Mouse (Mus musculus) embryonic facial prominence, embryonic 13.5 days (tissue): ENCODE data around the gene Uroc1. TPM values are rescaled to one million over a fixed set of nuclear protein-coding genes. Genes with fewer than 3 reads are reported as not detected.
A peak's percentile ranks its signal among the peaks of the same experiment; 100 is the strongest.

Experiments used
- ATAC-seq: fragments of 200-750 bp; cut with Nextera tagmentation; 2 replicates; pipeline ENCODE4 v1.8.0; 2017; ENCODE audit warnings: low read depth; ENCODE audit not compliant: insufficient number of reproducible peaks, insufficient read depth, low FRiP score, low TSS enrichment
- H3K27ac ChIP-seq: fragments of 300-500 bp; sonication (generic); 2 replicates; pipeline ENCODE4 v1.5.1; 2015; ENCODE audit warnings: moderate library complexity, mild to moderate bottlenecking, inconsistent platforms
- H3K27me3 ChIP-seq: fragments of 300-500 bp; sonication (generic); 2 replicates; pipeline ENCODE4 v1.6.1; 2015; ENCODE audit warnings: mild to moderate bottlenecking, inconsistent platforms
- H3K36me3 ChIP-seq: fragments of 300-500 bp; sonication (generic); 2 replicates; pipeline ENCODE4 v1.6.1; 2015; ENCODE audit warnings: mild to moderate bottlenecking, inconsistent platforms
- H3K4me1 ChIP-seq: fragments of 300-500 bp; sonication (generic); 2 replicates; pipeline ENCODE4 v1.6.1; 2015; ENCODE audit warnings: inconsistent platforms
- H3K4me2 ChIP-seq: fragments of 300-500 bp; sonication (generic); 2 replicates; pipeline ENCODE4 v1.6.1; 2015; ENCODE audit warnings: moderate library complexity, mild to moderate bottlenecking, inconsistent platforms
- H3K4me3 ChIP-seq: fragments of 300-500 bp; sonication (generic); 2 replicates; pipeline ENCODE4 v1.5.1; 2015; ENCODE audit warnings: mild to moderate bottlenecking, inconsistent platforms
- H3K9ac ChIP-seq: fragments of 300-500 bp; sonication (generic); 2 replicates; pipeline ENCODE4 v1.6.1; 2015; ENCODE audit warnings: mild to moderate bottlenecking, inconsistent platforms
- H3K9me3 ChIP-seq: fragments of 300-500 bp; sonication (generic); 2 replicates; pipeline ENCODE4 v1.6.1; 2016; ENCODE audit warnings: inconsistent platforms
- WGBS: fragments of 180-500 bp; shearing (Covaris S2); methylation state at CpG from one replicate; pipeline ENCODE4 v1.1.7; 2015; ENCODE audit warnings: mixed read lengths; 5-methylcytosine and 5-hydroxymethylcytosine counted together
- polyA plus RNA-seq: library from polyadenylated mRNA; unstranded; fragments of >200 nt; fragmentation: Nextera tagmentation; extraction: Ambion mirVana; gene quantifications from 2 replicates; pipeline ENCODE4 v1.2.1, GENCODE M21; 2015

Uroc1 gene
- polyA plus RNA-seq, 1 experiment from 2014 or later, result not detected

DNA sequence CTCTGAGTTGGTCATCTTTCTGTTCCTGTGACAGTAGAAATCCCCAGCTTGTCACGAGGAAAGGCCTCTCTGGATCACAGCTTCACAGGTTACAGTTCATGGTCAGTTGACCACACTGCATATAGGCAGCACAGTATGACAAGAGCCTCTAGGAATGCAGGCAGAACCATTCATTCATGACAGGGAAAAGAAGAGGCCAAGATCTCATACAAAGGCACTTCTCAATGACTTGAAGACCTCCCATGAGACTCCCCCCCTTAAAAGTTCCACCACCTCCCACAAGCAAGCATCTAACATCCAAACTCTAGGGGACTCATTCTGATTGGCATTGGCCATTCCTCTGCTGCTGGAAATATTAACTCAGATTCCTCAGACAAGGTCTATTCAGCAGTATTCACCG, 26.4 kb downstream of the Uroc1 start:
- Histone ChIP-seq H3K4me2 (0 out of 2 replicates have a peak overlapping the region, but pooled peaks have one; percentile 12), H3K4me3 (no peak overlapping the region), H3K27me3 (no peaks in the 10 kb centered on the region), H3K36me3 (no peaks in the 10 kb centered on the region), H3K27ac (peak overlapping the region; percentile 86), H3K4me1 (peaks cover 23% of the 10 kb centered on the region), H3K9me3 (no peaks in the 10 kb centered on the region), H3K9ac (no peak overlapping the region)
- 74% methylated on average over 2 of the region's 2 CpGs for WGBS
- no peak for ATAC-seq

DNA sequence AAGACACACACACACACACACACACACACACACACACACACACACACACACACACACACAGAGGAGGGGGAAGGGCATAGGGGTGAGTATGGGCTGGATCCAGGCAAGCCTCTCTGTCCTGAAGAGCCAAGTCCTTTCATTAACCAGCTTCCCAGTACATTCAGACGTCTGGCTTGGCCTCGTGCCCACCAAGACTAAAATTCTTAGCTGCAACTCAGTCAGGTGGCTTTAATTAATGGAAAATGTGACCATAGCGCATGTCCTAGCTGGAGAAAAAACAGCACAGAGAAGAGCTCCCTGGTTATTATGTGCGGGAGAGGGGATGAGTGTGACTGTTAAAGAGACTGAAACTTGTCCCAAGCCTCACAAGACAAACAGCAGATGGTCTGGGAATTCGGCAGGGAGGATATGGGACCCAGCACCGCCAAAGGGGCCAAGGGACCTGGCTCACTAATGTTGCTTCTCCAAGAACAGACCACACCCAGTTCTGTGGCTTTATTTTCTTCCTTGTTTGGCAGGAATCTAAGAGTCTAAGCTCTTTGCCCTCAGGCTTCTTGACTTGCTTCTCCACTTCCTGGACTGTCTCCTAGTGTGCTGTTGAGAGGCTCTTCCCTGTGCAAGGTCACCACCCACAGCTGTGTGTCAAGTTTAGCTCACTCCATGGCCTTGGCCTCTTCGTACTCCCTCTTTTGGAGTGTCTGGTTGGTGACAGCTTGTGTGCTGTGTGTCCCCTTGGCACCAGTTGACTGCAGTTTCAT, 27.1 kb downstream of the Uroc1 start:
- H3K4me3 ChIP-seq, result no peak overlapping the region
- H3K27ac ChIP-seq, result peak overlapping the region; percentile 86
- H3K27me3 ChIP-seq, result no peaks in the 10 kb centered on the region
- H3K9ac ChIP-seq, result no peak overlapping the region
- H3K9me3 ChIP-seq, result no peaks in the 10 kb centered on the region
- H3K36me3 ChIP-seq, result no peaks in the 10 kb centered on the region
- peak; percentile 53 for ATAC-seq
- 15% methylated on average over 7 of the region's 7 CpGs for WGBS
- peak overlapping the region; percentile 12; the same call in 1 of the 2 replicates for H3K4me2 ChIP-seq
- peaks cover 23% of the 10 kb centered on the region for H3K4me1 ChIP-seq

DNA sequence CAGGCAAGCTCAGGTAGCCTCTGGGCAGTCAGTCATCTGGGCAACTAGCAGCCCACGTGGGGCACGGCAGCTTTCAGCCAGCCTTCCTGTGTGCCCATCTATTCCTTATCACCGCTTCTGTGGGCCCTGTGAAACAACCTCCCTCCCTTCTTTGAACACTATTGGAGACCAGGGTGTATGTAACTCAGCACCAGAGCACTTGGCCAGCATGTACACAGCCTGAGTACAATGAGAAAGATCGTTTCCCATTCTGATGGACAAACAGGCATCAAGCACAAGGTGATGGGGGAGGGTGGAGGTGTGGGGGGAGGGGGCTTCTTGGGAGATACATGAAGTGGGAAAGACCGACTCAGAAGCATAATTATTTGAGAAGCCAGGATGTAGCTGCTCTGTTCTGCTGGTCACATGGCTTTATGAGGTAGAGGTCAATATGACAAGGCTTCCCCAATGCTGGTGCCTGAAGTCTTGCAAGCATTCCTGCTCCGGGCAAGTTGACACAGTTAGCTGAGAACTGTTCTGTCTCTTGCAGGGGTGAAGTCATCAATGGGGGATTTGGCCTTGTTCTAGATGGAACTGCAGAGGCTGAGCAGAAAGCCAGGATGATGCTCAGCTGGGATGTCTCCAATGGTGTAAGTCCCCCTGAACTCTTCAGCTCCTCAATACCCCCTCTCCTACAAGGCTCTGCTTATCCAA, 28.0 kb downstream of the Uroc1 start:
- 91% methylated on average over 6 of the region's 6 CpGs for WGBS
- Histone ChIP-seq H3K27ac (peak overlapping the region; percentile 86), H3K4me1 (peaks cover 23% of the 10 kb centered on the region)

DNA sequence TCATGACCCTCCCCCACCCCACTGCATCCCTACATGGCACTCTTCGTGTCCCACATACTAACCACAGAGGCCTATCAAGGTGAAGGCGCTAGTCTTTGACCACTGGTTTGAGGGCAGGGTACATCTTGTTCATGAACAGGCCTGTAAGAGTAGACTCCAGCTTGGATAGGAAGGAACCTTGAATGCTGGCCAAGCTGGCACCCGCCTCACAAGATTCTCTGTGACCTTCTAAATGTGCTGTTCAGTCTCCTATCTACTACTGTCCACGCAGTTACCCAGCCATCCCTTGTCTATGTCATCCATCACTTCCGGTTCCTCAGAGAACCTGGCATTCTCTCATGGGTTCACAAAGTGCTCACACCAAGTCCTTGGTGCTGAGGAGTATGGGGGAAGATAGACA, 30.2 kb downstream of the Uroc1 start:
- H3K4me1 ChIP-seq, result peaks cover 23% of the 10 kb centered on the region
- WGBS, result 86% methylated on average over 5 of the region's 5 CpGs
- H3K27me3 ChIP-seq, result no peaks in the 10 kb centered on the region
- ATAC-seq, result no peak
- H3K36me3 ChIP-seq, result no peaks in the 10 kb centered on the region
- H3K27ac ChIP-seq, result no peak overlapping the region
- H3K9me3 ChIP-seq, result no peaks in the 10 kb centered on the region
- H3K9ac ChIP-seq, result no peak overlapping the region
- no peak overlapping the region for H3K4me2 ChIP-seq
- H3K4me3 ChIP-seq, result no peak overlapping the region

More for the DNA sequence above, 28.0 kb downstream of the Uroc1 start:
- H3K4me3 ChIP-seq, result no peak overlapping the region
- H3K27me3 ChIP-seq, result no peaks in the 10 kb centered on the region
- H3K9ac ChIP-seq, result no peak overlapping the region
- no peaks in the 10 kb centered on the region for H3K36me3 ChIP-seq
- no peak overlapping the region for H3K4me2 ChIP-seq
- no peaks in the 10 kb centered on the region for H3K9me3 ChIP-seq
- no peak for ATAC-seq

DNA sequence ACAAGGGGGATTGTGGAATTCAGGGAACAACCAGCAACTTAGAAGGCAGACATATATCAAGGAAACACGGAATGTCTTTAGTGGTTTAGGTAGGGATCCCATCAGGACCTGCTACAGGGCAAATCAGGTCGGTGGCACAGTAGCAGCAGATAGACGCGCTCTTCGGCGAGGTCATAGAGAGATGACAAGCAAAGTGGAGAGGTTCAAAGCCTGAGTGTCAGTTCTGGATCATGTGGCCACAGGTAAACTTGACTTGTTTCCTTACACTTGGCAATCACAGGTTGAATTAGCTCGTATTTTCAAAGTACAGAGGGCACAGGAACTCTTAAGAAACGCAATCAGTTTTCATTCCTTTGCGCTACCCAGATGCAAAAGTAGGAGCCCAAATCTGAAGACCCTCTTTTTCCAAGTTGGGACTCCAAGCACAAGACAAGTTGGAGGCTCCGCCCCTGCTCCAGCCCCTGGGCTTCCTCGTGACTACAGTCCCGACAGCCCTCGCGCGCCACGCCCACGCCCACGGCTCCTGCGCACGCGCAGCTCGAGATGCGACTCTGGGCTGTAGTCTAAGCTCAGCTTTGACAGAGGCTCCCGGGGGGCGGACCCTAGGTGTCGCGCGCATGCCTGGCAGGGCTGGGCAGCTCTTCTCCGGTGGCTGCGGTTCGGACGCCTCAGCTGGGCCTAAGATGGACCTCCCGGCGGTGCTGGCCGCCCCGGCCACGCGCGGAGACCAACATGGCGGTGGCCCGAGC, 36.1 kb downstream of the Uroc1 start, which contains the start of gene Zxdc:
Zxdc (plus strand) TSS at position 517 of the 749 bp plus-strand sequence.
- 6% methylated on average over 41 of the region's 41 CpGs for WGBS
- Histone ChIP-seq H3K9me3 (no peaks in the 10 kb centered on the region), H3K27me3 (no peaks in the 10 kb centered on the region), H3K4me3 (peak within 1 kb of the TSS; percentile 96), H3K4me2 (peak within 1 kb of the TSS; percentile 98), H3K27ac (peak within 1 kb of the TSS; percentile 74), H3K9ac (peak within 1 kb of the TSS; percentile 88), H3K4me1 (peaks cover 28% of the 10 kb centered on the region), H3K36me3 (peaks cover 17% of the 10 kb centered on the region)
- ATAC-seq, result peak; percentile 93

DNA sequence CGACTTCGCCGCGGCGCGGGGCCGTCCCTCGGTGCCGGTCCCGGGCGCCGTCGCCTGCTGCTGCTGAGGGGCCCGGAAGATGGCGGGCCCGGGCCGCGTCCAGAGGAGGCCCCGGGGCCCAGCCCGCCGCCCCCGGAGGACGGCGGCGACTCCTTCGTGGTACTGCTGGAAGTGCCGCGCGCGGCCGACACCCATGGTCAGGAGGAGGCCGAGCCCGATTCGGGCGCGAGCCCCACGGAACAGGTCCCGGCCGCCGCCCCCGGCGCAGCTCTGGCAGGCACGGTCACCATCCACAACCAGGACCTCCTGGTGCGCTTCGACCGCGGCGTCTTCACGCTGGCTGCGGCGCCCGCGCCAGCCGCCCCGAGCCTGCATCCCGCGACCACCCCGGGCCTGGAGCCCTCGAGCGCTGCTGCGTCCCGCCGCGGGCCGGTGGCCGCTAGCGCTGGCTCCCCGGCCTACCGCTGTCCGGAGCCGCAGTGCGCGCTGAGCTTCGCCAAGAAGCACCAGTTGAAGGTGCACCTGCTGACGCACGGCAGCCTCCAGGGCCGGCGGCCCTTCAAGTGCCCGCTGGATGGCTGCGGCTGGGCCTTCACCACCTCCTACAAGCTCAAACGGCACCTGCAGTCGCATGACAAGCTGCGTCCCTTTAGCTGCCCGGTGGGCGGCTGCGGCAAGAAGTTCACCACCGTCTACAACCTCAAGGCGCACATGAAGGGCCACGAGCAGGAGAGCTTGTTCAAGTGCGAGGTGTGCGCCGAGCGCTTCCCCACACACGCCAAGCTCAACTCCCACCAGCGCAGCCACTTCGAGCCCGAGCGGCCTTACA, 36.9 kb downstream of the Uroc1 start:
- peak overlapping the region; percentile 98 for H3K4me2 ChIP-seq
- H3K36me3 ChIP-seq, result peaks cover 25% of the 10 kb centered on the region
- H3K4me1 ChIP-seq, result peaks cover 28% of the 10 kb centered on the region
- no peaks in the 10 kb centered on the region for H3K9me3 ChIP-seq
- H3K4me3 ChIP-seq, result peak overlapping the region; percentile 96
- peak overlapping the region; percentile 88 for H3K9ac ChIP-seq
- peak overlapping the region; percentile 74 for H3K27ac ChIP-seq
- WGBS, result under 1% methylated on average over 95 of the region's 98 CpGs
- ATAC-seq, result peak; percentile 80
- H3K27me3 ChIP-seq, result no peaks in the 10 kb centered on the region

DNA sequence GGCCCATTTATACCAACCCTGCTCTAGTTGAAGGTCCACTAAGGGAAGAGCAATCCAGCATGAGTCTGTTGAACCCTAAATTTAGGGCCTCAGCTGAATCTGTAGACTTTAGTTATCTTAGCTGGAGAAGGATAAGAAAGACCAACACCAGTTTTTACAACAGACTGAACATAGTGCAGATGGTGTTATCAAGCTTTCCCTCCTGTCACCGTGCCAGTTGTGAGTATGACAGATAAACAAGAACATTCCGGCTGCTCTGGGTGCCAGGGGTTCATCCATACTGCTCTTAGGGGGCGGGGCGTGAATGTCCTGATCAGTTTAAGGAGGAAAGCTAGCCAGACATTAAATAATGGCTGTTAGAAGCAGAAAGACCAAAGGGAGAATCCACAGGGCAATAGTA, 41.6 kb downstream of the Uroc1 start:
- Histone ChIP-seq H3K27ac (no peak overlapping the region), H3K4me2 (no peak overlapping the region)
- WGBS, result 95% methylated on average over 4 of the region's 4 CpGs

DNA sequence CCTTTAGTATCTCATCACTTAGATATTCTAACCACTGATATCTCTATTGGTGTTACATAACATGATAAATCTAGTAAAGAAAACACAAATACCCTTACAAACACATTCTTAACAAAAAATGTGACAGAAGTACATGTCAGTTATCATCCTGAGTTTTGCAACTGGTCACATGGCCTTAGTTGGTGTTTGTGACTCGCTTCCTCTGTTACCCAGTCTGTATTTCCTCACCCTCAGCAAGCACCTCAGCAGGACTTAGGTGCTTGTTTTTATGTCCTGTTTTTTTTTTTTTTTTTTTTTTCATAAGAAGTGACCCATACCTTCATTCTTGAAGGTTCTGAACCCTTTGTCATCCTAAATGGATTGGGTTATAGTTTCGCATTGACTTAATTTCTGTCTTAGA, 44.6 kb downstream of the Uroc1 start:
- Histone ChIP-seq H3K36me3 (peaks cover 92% of the 10 kb centered on the region), H3K4me2 (no peak overlapping the region), H3K9me3 (no peaks in the 10 kb centered on the region), H3K27me3 (no peaks in the 10 kb centered on the region), H3K4me1 (no peaks in the 10 kb centered on the region), H3K27ac (no peak overlapping the region), H3K9ac (no peak overlapping the region), H3K4me3 (no peak overlapping the region)
- no peak for ATAC-seq
- WGBS, result 92% methylated on average over 2 of the region's 2 CpGs

More for the DNA sequence above, 41.6 kb downstream of the Uroc1 start:
- Histone ChIP-seq H3K9ac (no peak overlapping the region), H3K4me3 (no peak overlapping the region), H3K4me1 (peaks cover 24% of the 10 kb centered on the region), H3K27me3 (no peaks in the 10 kb centered on the region), H3K9me3 (no peaks in the 10 kb centered on the region), H3K36me3 (peaks cover 66% of the 10 kb centered on the region)
- no peak for ATAC-seq

DNA sequence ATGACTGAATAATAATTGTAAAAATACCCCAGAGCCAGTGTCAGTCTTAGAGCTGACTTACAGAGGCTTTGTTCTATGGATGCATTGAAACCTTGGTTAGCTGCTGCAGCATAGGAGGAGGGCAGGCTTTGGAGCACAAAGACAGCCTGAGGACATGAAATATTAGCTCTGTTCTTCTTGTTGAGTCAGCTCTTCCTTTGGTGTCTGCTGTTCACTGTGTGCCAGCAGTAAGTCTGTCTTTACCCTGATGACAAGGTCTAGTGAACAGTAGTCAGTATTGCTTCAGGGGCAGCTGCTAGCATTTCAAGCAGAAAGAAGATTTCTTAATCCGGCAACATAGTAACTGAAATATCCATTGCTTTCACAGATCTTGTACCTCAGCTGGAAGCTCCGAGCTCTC, 48.4 kb downstream of the Uroc1 start:
- ATAC-seq, result no peak; the same call in 1 of the 2 replicates
- Histone ChIP-seq H3K36me3 (peaks cover 87% of the 10 kb centered on the region), H3K9ac (no peak overlapping the region), H3K4me3 (no peak overlapping the region), H3K9me3 (no peaks in the 10 kb centered on the region), H3K4me2 (no peak overlapping the region), H3K4me1 (no peaks in the 10 kb centered on the region), H3K27ac (no peak overlapping the region), H3K27me3 (no peaks in the 10 kb centered on the region)
- 75% methylated on average over 2 of the region's 2 CpGs for WGBS

DNA sequence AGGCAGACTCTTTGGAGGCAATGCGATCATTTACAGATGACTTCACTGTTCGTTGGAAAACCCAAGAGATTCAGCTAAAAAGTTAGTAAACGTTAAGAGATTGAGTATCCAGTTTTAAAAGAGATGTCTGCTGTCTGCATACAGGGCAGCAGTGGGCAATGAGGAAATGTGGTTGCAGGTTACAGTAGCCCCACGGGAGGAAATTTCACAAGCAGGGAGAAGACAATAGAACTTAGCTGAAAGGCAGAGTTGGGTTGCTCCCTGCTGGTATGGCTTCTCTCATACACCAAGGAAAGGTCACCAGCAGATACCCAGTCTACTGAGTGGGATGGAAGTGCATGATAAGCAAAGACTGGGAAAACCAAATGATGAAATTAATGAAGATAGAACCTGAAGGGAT, 57.5 kb downstream of the Uroc1 start:
- Histone ChIP-seq H3K9ac (no peak overlapping the region), H3K27me3 (no peaks in the 10 kb centered on the region), H3K4me3 (no peak overlapping the region), H3K27ac (no peak overlapping the region), H3K9me3 (no peaks in the 10 kb centered on the region), H3K4me2 (no peak overlapping the region), H3K36me3 (peaks cover 52% of the 10 kb centered on the region), H3K4me1 (no peaks in the 10 kb centered on the region)
- 79% methylated on average over 4 of the region's 4 CpGs for WGBS
- ATAC-seq, result no peak

DNA sequence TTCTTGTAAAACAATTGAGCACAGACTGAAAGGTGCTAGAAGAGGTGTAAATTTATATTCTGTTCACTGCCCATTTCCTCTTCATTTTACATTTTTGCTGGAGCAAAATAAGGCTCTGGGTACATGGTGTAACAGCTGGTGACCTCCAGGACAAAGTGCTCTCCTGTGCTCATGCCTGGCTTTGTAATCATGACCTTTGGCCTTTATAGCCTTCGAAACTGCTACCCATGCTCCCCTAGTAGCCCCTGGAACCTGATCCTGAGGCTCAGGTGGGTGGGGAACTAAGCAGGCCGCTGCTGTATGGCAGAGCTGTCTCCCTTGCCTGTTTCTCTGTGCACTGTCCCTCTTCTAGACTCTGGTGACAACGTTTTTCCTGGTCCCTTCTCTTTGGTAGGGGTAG, 60.9 kb downstream of the Uroc1 start:
- H3K27me3 ChIP-seq, result no peaks in the 10 kb centered on the region
- H3K36me3 ChIP-seq, result peaks cover 38% of the 10 kb centered on the region
- H3K4me3 ChIP-seq, result no peak overlapping the region
- ATAC-seq, result no peak
- no peak overlapping the region for H3K9ac ChIP-seq
- H3K4me2 ChIP-seq, result no peak overlapping the region
- H3K4me1 ChIP-seq, result no peaks in the 10 kb centered on the region
- H3K9me3 ChIP-seq, result no peaks in the 10 kb centered on the region
- no peak overlapping the region for H3K27ac ChIP-seq
- 42% methylated on average over 3 of the region's 3 CpGs for WGBS
